Mouse (Mus musculus): ENCODE data around the gene Cntnap2. TPM values are rescaled to one million over a fixed set of nuclear protein-coding genes. Genes with fewer than 3 reads are reported as not detected.
"Not testable (repeated sequence)": the region's sequence is repeated elsewhere in the genome, so short reads cannot be mapped to it uniquely, and the experiment has no call there.

The Cntnap2 gene
- polyA plus RNA-seq, 2 experiments, result 1.5 to 2.5 TPM

- no peaks in the 10 kb centered on the region for H3K27me3 ChIP-seq (ENCODE audit: control insufficient read depth, insufficient read depth, low read length)
- H3K4me2 ChIP-seq (replicated peaks; ENCODE audit: low read depth, low read length, severe bottlenecking), result no peak overlapping the region
- H3K9me3 ChIP-seq (ENCODE audit: control insufficient read depth, low read length), result no peaks in the 10 kb centered on the region
- no peaks in the 10 kb centered on the region for H3K4me1 ChIP-seq (ENCODE audit: control insufficient read depth, insufficient read depth, low read length)
- TF ChIP-seq POLR2A (IDR thresholded peaks at IDR 0.05; ENCODE audit: borderline replicate concordance, extremely low read depth, insufficient read depth, insufficient read length), result no peak
- no peak overlapping the region for H3K27ac ChIP-seq (replicated peaks; ENCODE audit: low read depth, low read length)
- H3K36me3 ChIP-seq (ENCODE audit: control insufficient read depth, insufficient read depth, low read length), result no peaks in the 10 kb centered on the region
- WGBS, result 55% methylated on average over 2 of the region's 2 CpGs
- DNase-seq (ENCODE audit: low spot score), result no peak
- ATAC-seq (ENCODE audit: low FRiP score, low read depth), result no peak
- H3K9ac ChIP-seq (ENCODE audit: low read depth, low read length, severe bottlenecking), result no peak overlapping the region
- H3K4me3 ChIP-seq (replicated peaks; ENCODE audit: low read length), result no peak overlapping the region
Observed at GRCm38 (mm10) chr6:47182252-47182651, 2123.1 kb downstream of the Cntnap2 start.

- WGBS, result 52% methylated on average over 1 of the region's 1 CpGs
- Histone ChIP-seq H3K9ac (ENCODE audit: low read depth, low read length, severe bottlenecking) (no peak overlapping the region), H3K4me3 (replicated peaks; ENCODE audit: low read length) (no peak overlapping the region), H3K9me3 (ENCODE audit: control insufficient read depth, low read length) (no peaks in the 10 kb centered on the region), H3K27me3 (ENCODE audit: control insufficient read depth, insufficient read depth, low read length) (no peaks in the 10 kb centered on the region), H3K36me3 (ENCODE audit: control insufficient read depth, insufficient read depth, low read length) (no peaks in the 10 kb centered on the region), H3K27ac (replicated peaks; ENCODE audit: low read depth, low read length) (no peak overlapping the region), H3K4me1 (ENCODE audit: control insufficient read depth, insufficient read depth, low read length) (no peaks in the 10 kb centered on the region), H3K4me2 (replicated peaks; ENCODE audit: low read depth, low read length, severe bottlenecking) (no peak overlapping the region)
- TF ChIP-seq POLR2A (IDR thresholded peaks at IDR 0.05; ENCODE audit: borderline replicate concordance, extremely low read depth, insufficient read depth, insufficient read length), result no peak
- no peak for DNase-seq (ENCODE audit: low spot score)
- no peak for ATAC-seq (ENCODE audit: low FRiP score, low read depth)
Observed at GRCm38 (mm10) chr6:47182756-47183155, 2123.6 kb downstream of the Cntnap2 start.

GRCm38 (mm10) chr6:47183850-47184249, 2124.7 kb downstream of the Cntnap2 start:
- not testable (repeated sequence) for H3K4me3 ChIP-seq (replicated peaks; ENCODE audit: low read length); H3K9me3 ChIP-seq (ENCODE audit: control insufficient read depth, low read length); H3K4me2 ChIP-seq (replicated peaks; ENCODE audit: low read depth, low read length, severe bottlenecking); ATAC-seq (ENCODE audit: low FRiP score, low read depth); DNase-seq (ENCODE audit: low spot score); H3K27me3 ChIP-seq (ENCODE audit: control insufficient read depth, insufficient read depth, low read length); H3K36me3 ChIP-seq (ENCODE audit: control insufficient read depth, insufficient read depth, low read length); H3K4me1 ChIP-seq (ENCODE audit: control insufficient read depth, insufficient read depth, low read length); H3K27ac ChIP-seq (replicated peaks; ENCODE audit: low read depth, low read length); H3K9ac ChIP-seq (ENCODE audit: low read depth, low read length, severe bottlenecking)

- H3K27ac ChIP-seq (replicated peaks; ENCODE audit: low read depth, low read length), result no peak overlapping the region
- no peak overlapping the region for H3K4me3 ChIP-seq (replicated peaks; ENCODE audit: low read length)
- WGBS, result 61% methylated on average over 7 of the region's 7 CpGs
- H3K9ac ChIP-seq (ENCODE audit: low read depth, low read length, severe bottlenecking), result no peak overlapping the region
- H3K4me2 ChIP-seq (replicated peaks; ENCODE audit: low read depth, low read length, severe bottlenecking), result no peak overlapping the region
- peak; percentile 32 for DNase-seq (ENCODE audit: low spot score)
- no peak for ATAC-seq (ENCODE audit: low FRiP score, low read depth)
- TF ChIP-seq POLR2A (IDR thresholded peaks at IDR 0.05; ENCODE audit: borderline replicate concordance, extremely low read depth, insufficient read depth, insufficient read length), result no peak
- no peaks in the 10 kb centered on the region for H3K9me3 ChIP-seq (ENCODE audit: control insufficient read depth, low read length)
- H3K36me3 ChIP-seq (ENCODE audit: control insufficient read depth, insufficient read depth, low read length), result no peaks in the 10 kb centered on the region
- H3K4me1 ChIP-seq (ENCODE audit: control insufficient read depth, insufficient read depth, low read length), result no peaks in the 10 kb centered on the region
- H3K27me3 ChIP-seq (ENCODE audit: control insufficient read depth, insufficient read depth, low read length), result no peaks in the 10 kb centered on the region
Observed at GRCm38 (mm10) chr6:47188193-47188592, 2129.0 kb downstream of the Cntnap2 start.

- H3K4me1 ChIP-seq (ENCODE audit: control insufficient read depth, insufficient read depth, low read length); ATAC-seq (ENCODE audit: low FRiP score, low read depth); H3K36me3 ChIP-seq (ENCODE audit: control insufficient read depth, insufficient read depth, low read length); H3K4me2 ChIP-seq (replicated peaks; ENCODE audit: low read depth, low read length, severe bottlenecking); H3K27me3 ChIP-seq (ENCODE audit: control insufficient read depth, insufficient read depth, low read length); H3K4me3 ChIP-seq (replicated peaks; ENCODE audit: low read length); H3K27ac ChIP-seq (replicated peaks; ENCODE audit: low read depth, low read length); H3K9ac ChIP-seq (ENCODE audit: low read depth, low read length, severe bottlenecking); DNase-seq (ENCODE audit: low spot score); H3K9me3 ChIP-seq (ENCODE audit: control insufficient read depth, low read length): not testable (repeated sequence)
- 89% methylated on average over 6 of the region's 6 CpGs for whole genome bisulfite sequencing
Observed at GRCm38 (mm10) chr6:47188596-47188995, 2129.4 kb downstream of the Cntnap2 start.

- WGBS, result 76% methylated on average over 7 of the region's 7 CpGs
- ATAC-seq (ENCODE audit: low FRiP score, low read depth) (no peak), DNase-seq (ENCODE audit: low spot score) (no peak)
- no peak overlapping the region for H3K4me3 ChIP-seq (replicated peaks; ENCODE audit: low read length)
- H3K4me2 ChIP-seq (replicated peaks; ENCODE audit: low read depth, low read length, severe bottlenecking), result no peak overlapping the region
- H3K27ac ChIP-seq (replicated peaks; ENCODE audit: low read depth, low read length), result no peak overlapping the region
- no peaks in the 10 kb centered on the region for H3K27me3 ChIP-seq (ENCODE audit: control insufficient read depth, insufficient read depth, low read length)
- no peaks in the 10 kb centered on the region for H3K9me3 ChIP-seq (ENCODE audit: control insufficient read depth, low read length)
- H3K36me3 ChIP-seq (ENCODE audit: control insufficient read depth, insufficient read depth, low read length), result no peaks in the 10 kb centered on the region
- H3K9ac ChIP-seq (ENCODE audit: low read depth, low read length, severe bottlenecking), result no peak overlapping the region
- no peak for TF ChIP-seq POLR2A (IDR thresholded peaks at IDR 0.05; ENCODE audit: borderline replicate concordance, extremely low read depth, insufficient read depth, insufficient read length)
- no peaks in the 10 kb centered on the region for H3K4me1 ChIP-seq (ENCODE audit: control insufficient read depth, insufficient read depth, low read length)
Observed at GRCm38 (mm10) chr6:47190282-47190681, 2131.1 kb downstream of the Cntnap2 start.

All from limb, embryonic 14.5 days (tissue).